ENCODE assay signal across 8 mouse cellular contexts in genomic region chr3:82073741-82074181, GRCm38 (mm10). TPM values are rescaled to one million over a fixed set of nuclear protein-coding genes. Genes with fewer than 3 reads are reported as not detected.
A peak's percentile ranks its signal among the peaks of the same experiment; 100 is the strongest.
DNase-seq lines count a peak whose midpoint lies in the region; ATAC-seq and TF ChIP-seq lines count a peak whose summit lies in the region.

No protein-coding gene starts in this region.

- H3K36me3 ChIP-seq in embryonic facial prominence, embryonic 13.5 days = no peaks in the 10 kb centered on the region
- H3K36me3 ChIP-seq in midbrain, embryonic 11.5 days (ENCODE audit: control insufficient read depth, insufficient read depth, low read length) = no peaks in the 10 kb centered on the region
- H3K36me3 ChIP-seq in small intestine, adult 2 months (ENCODE audit: control insufficient read depth, insufficient read depth, low read length) = no peaks in the 10 kb centered on the region

- intact Hi-C loops in left cerebral cortex, postnatal 4 days (cut with DNase I) = no loop called here

- no peak for TF ChIP-seq POLR2A in small intestine, adult 2 months (IDR thresholded peaks at IDR 0.05; ENCODE audit: low read depth, low read length)

- peak overlapping the region; percentile 72 for H3K9ac ChIP-seq in embryonic facial prominence, embryonic 13.5 days
- H3K9ac ChIP-seq in midbrain, embryonic 11.5 days (ENCODE audit: low read length) = peak overlapping the region; percentile 57

- TF ChIP-seq CTCF in small intestine, adult 2 months (IDR thresholded peaks at IDR 0.05; ENCODE audit: extremely low read depth, insufficient read length, insufficient replicate concordance, low read depth, low read length) = no peak

- under 1% methylated on average over 34 of the region's 34 CpGs for WGBS in embryonic facial prominence, embryonic 13.5 days
- WGBS in midbrain, embryonic 11.5 days = under 1% methylated on average over 34 of the region's 34 CpGs
- 4% methylated on average over 34 of the region's 34 CpGs for WGBS in small intestine, adult 2 months

- H3K4me3 ChIP-seq in embryonic facial prominence, embryonic 13.5 days = peak overlapping the region; percentile 52
- H3K4me3 ChIP-seq in midbrain, embryonic 11.5 days (ENCODE audit: low read depth, low read length) = peak overlapping the region; percentile 43
- peak overlapping the region; percentile 72 for H3K4me3 ChIP-seq in small intestine, adult 2 months (ENCODE audit: low read depth, low read length)

- H3K4me1 ChIP-seq in embryonic facial prominence, embryonic 13.5 days = peaks cover 8% of the 10 kb centered on the region; the same call in 1 of the 2 replicates
- H3K4me1 ChIP-seq in midbrain, embryonic 11.5 days (ENCODE audit: control insufficient read depth, insufficient read depth, low read length) = 0 out of 2 replicates have a peak, but pooled peaks cover 2% of the 10 kb centered on the region
- no peaks in the 10 kb centered on the region for H3K4me1 ChIP-seq in small intestine, adult 2 months (ENCODE audit: control insufficient read depth, insufficient read depth, insufficient read length, low read length)

- H3K27me3 ChIP-seq in embryonic facial prominence, embryonic 13.5 days = peaks cover 17% of the 10 kb centered on the region
- H3K27me3 ChIP-seq in midbrain, embryonic 11.5 days (ENCODE audit: control insufficient read depth, insufficient read depth, low read length) = no peaks in the 10 kb centered on the region
- H3K27me3 ChIP-seq in small intestine, adult 2 months (ENCODE audit: control insufficient read depth, insufficient read depth, low read length) = peaks cover 7% of the 10 kb centered on the region; the same call in 1 of the 2 replicates

- no peaks in the 10 kb centered on the region for H3K9me3 ChIP-seq in embryonic facial prominence, embryonic 13.5 days
- H3K9me3 ChIP-seq in midbrain, embryonic 11.5 days (ENCODE audit: control insufficient read depth, low read length) = no peaks in the 10 kb centered on the region

- DNase-seq in layer of hippocampus, adult 11-12 months (ENCODE audit: low spot score) = peak; percentile 71
- DNase-seq in layer of hippocampus, adult 9-10 months (ENCODE audit: low spot score) = no peak
- peak; percentile 46 for DNase-seq in heart, adult 8-10 months (ENCODE audit: low spot score)
- peak; percentile 30 for DNase-seq in kidney, adult 18-20 months
- DNase-seq in left cerebral cortex, postnatal 4 days = peak; percentile 75
- no peak for DNase-seq in midbrain, embryonic 11.5 days (ENCODE audit: low spot score, missing footprints)

- ATAC-seq in embryonic facial prominence, embryonic 13.5 days (ENCODE audit: insufficient number of reproducible peaks, insufficient read depth, low FRiP score, low TSS enrichment, low read depth) = peak; percentile 17; the same call in 1 of the 2 replicates
- ATAC-seq in midbrain, embryonic 11.5 days (ENCODE audit: low FRiP score) = peak; percentile 60

- peak overlapping the region; percentile 98 for H3K4me2 ChIP-seq in embryonic facial prominence, embryonic 13.5 days
- peak overlapping the region; percentile 96 for H3K4me2 ChIP-seq in midbrain, embryonic 11.5 days

- H3K27ac ChIP-seq in embryonic facial prominence, embryonic 13.5 days = no peak overlapping the region
- H3K27ac ChIP-seq in midbrain, embryonic 11.5 days (ENCODE audit: low read depth, low read length) = no peak overlapping the region
- H3K27ac ChIP-seq in small intestine, adult 2 months (ENCODE audit: insufficient read depth, low read depth, low read length) = peak overlapping the region; percentile 50

RNA-seq across cellular contexts. Expression of gene Gucy1b1, which starts 0.7 kb away (rescaled TPM):
- polyA plus RNA-seq in embryonic facial prominence, embryonic 13.5 days (2015; fragmentation: Nextera tagmentation; extraction: Ambion mirVana) = 5.1 and 6.8 TPM in 2 replicates
- total RNA-seq in heart, adult 8-10 months (2022) = 10 to 100 TPM; 10.7 to 12.6 (median 11.0) TPM
- 100 to 1,000 TPM; 143 to 157 TPM for total RNA-seq in left cerebral cortex, postnatal 4 days (2021)
- polyA plus RNA-seq in midbrain, embryonic 11.5 days (2014; fragmentation: Nextera tagmentation; extraction: Ambion mirVana) = 8.4 and 9.7 TPM in 2 replicates
- 2.2 and 2.4 TPM in 2 replicates for polyA plus RNA-seq in small intestine, adult 2 months (2012; rRNA removed)

Comparison
In these comparisons a context has a peak if more than half of its experiments do, and no peak if none do; other contexts are left out.
1. DNase-seq: peak in layer of hippocampus, adult 11-12 months (single experiment), heart, adult 8-10 months (single experiment), kidney, adult 18-20 months (single experiment) and left cerebral cortex, postnatal 4 days (single experiment); none in layer of hippocampus, adult 9-10 months (single experiment) and midbrain, embryonic 11.5 days (single experiment).
2. Peak in every context shown above with its lines, with median percentiles within 50 percentile points of each other: H3K4me3 ChIP-seq.